Mouse (Mus musculus) liver, adult (tissue): ENCODE results near the gene Olfr568.

Source experiments
- GATA4 ChIP-seq: IDR thresholded peaks from 2 replicates; pipeline ENCODE4 v1.6.1; 2014; ENCODE audit warnings: mild to moderate bottlenecking, low read length; ENCODE audit not compliant: insufficient replicate concordance

Gene Olfr568

DNA sequence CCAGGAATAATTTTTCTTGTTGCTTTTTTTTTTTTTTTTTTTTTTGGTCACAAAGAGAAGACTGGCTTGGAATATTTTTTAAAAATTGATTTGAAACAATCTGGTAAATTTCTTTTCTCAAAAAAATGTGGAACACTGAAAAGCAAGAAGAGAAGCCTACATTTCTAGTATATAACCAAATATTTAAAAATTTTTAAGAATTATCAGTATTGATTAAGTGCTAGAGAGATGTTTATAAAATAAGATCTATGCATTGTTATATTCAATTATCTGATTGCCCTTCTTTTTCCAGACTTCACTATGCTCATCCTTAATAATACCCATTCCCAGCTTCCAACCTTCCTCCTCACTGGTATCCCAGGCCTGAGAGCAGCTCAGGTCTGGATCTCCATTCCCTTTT is at the start of gene Olfr568:
TSS of gene Olfr568 (plus strand) at position 301 of the 400 bp plus-strand sequence.
- TF ChIP-seq GATA4 = no peak

DNA sequence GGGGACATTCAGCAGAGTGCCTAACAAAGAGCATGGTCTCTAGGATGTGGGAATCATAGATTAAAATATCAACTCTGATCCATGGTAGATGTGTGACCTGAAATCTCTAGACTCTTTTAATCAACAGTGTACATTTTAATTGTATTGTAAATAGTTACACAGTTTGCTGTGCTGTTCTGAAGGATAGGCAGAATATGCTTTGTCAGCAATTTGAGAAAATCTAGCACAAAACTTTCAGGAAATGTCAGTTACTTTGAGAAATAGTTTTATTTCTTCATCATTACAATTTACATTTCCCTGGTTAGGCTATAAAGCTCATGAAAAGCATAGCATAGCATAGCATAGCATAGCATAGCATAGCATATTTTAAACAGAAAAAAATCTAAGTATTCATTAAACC is 21.1 kb upstream of the Olfr568 start:
- TF ChIP-seq GATA4 = no peak

GRCm38 (mm10) chr7:102858665-102859064 is 18.3 kb upstream of the Olfr568 start, which contains the start of gene Olfr566:
Olfr566 (minus strand) TSS chr7:102858765.
- no peak for TF ChIP-seq GATA4

DNA sequence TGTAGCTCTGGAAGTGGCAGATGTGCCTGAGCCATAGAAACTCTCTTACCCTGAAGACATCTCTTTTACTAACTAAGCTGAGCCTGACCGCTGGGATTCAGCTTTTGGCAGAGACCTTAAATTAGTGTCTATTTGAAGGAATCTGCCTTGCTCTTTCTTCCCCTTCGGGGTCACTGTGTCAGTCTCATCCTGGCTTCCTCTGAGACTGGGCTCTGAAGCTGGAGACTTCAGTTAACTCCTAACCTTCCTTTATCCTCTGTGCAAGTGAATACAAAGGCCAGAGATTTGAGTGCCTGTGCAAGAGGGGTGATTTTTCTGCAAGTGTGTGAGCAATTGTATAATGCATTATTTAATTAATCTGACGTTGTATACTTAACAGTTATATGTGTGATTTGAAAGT is 13.9 kb downstream of the Olfr568 start, which contains the start of gene Olfr569:
TSS of gene Olfr569 (minus strand) at position 101 of the 400 bp plus-strand sequence.
- no peak for TF ChIP-seq GATA4

DNA sequence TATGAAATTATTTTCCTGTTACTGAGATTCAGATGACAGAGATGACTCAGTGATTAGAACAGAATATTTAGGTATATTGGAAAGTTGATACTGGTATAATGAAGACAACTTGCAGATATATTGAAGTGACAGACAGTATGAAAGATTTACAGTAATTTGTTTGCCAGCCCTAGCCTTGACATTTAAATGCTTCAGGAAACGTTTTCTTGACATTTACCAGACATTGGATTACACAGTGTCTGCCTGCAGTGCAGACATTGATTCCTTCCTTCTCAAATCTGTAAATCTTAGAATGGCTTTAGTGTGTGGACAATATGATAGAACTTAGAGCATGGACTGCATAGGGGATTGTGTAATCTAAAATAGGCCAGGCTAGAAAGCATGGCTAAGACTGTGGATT is 38.3 kb downstream of the Olfr568 start:
- TF ChIP-seq GATA4 = no peak

DNA sequence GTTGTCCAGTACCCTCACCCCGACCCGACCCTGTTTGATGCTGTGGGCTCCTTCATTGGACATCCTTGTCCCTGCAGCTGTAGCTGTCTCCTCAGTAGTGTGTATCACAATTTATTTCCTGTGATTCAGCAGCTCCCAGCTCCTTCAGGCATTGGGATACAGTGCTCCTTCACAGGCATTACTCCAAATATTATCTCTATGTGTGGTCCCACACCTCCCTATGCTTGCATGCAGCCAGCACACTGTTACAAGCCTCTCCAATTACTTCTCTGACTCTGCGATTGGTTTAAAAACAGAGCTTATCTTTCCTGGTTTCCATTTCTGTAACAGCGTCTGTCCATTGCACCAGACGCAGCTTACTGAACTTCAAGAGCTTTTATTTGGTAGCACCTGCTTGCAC is 39.5 kb downstream of the Olfr568 start:
- no peak for TF ChIP-seq GATA4

DNA sequence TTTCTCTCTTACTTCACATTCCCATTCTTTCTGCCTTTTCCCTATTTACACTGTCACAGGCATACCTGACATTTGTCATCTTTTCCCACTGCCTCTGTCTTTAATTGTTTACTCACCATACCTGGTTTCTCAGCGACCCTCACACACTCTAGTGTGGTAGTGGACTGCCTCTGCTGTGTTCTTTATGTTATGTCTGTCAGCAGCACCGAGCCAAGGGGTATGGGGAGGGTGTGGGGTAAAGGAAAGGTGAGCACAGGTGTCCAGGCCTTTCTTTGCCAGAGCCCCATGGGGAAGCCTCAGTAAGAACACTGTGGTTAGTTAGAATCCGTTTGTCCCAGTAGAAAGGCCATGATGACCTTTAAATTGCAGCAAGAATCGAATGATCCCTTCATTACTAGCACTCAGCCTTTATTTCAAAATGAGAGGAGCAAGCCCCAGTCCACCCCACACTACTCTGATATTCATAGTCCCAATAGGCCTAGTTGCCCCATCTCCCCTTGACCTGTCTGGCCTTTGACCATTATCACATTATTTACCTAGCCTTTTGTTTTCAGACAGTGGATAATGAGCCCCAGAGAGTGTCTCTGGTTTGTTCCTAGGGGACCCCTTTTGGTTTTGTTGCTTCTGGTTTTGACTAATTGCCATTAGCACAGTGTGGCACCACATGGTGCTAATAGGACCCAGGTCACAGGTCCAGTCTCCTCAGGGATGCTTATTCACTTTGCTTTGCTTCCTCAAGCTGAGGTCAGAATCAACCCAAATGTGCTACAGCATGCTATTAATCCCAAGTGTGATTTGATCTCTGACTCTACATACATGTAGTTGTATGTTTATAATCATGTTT is 40.3 kb downstream of the Olfr568 start, which contains the start of gene Olfr571:
TSS of gene Olfr571 (minus strand) at position 505 of the 844 bp plus-strand sequence.
- TF ChIP-seq GATA4 = no peak

GRCm38 (mm10) chr7:102919632-102920031 is 42.7 kb downstream of the Olfr568 start:
- TF ChIP-seq GATA4 = no peak

- no peak for TF ChIP-seq GATA4
Measured at GRCm38 (mm10) chr7:102924109-102924508, 47.2 kb downstream of the Olfr568 start, which contains the start of gene Olfr572. Olfr572 (plus strand) TSS chr7:102924409.

DNA sequence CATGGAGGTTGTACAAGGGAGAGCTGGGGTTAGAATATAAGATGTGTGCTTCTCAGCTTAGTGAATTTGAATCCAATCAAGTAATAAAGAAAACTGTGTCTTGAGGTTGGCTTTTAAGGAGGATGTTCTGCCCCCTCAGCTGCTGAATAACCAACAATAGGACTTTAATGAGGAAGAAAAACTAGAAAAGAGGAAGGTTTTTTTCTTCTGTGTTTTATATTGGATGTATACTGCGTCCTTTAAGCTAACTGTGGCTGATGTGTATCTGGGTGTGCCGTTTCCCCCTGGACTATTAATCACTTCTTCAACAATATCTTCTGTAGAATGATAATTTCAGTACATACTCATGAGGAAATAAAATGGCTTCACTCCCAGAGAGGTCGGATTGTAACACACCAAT is 50.2 kb downstream of the Olfr568 start:
- TF ChIP-seq GATA4 = no peak
